Mouse (Mus musculus): ENCODE measurements around the gene Vwa8.
A peak's percentile ranks its signal among the peaks of the same experiment; 100 is the strongest.

Vwa8 gene

GRCm38 (mm10) chr14:78848941-78849911 lies at the start of gene Vwa8:
Gene Vwa8, plus strand, starts transcription at chr14:78849052.
- DNase-seq (ENCODE audit: low spot score in 2 of 2) = peak; percentile 52 to 56

GRCm38 (mm10) chr14:78802378-78802777 lies 46.5 kb upstream of the Vwa8 start:
- DNase-seq (ENCODE audit: low spot score in 2 of 2) = no peak

GRCm38 (mm10) chr14:78803924-78804323 lies 44.9 kb upstream of the Vwa8 start:
- no peak for DNase-seq (ENCODE audit: low spot score in 2 of 2)

DNA sequence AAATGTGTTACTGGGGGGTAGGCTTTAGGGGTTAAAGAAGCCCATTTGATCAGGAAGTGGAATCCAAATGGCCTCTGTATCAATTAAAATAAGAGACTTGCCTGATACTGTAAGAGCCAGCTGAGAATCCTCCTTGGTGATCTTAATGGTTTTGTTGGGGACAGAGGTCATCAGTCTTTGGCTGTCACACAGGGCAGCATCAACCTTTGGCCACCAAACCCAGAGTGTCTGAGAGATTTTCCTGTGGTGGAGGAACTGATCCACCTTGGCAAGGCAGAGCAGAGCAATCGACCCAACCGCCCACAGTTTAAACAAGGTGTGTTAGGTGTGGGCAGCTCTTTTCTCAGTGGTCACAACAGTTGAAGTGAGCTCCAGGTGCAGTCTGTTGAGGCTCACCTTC lies 36.0 kb upstream of the Vwa8 start:
- no peak for DNase-seq (ENCODE audit: low spot score in 2 of 2)

GRCm38 (mm10) chr14:78816411-78816810 lies 32.4 kb upstream of the Vwa8 start:
- no peak for DNase-seq (ENCODE audit: low spot score in 2 of 2)

GRCm38 (mm10) chr14:78817651-78818050 lies 31.2 kb upstream of the Vwa8 start:
- no peak for DNase-seq (ENCODE audit: low spot score in 2 of 2)

GRCm38 (mm10) chr14:78818406-78818805 lies 30.4 kb upstream of the Vwa8 start:
- no peak for DNase-seq (ENCODE audit: low spot score in 2 of 2)

DNA sequence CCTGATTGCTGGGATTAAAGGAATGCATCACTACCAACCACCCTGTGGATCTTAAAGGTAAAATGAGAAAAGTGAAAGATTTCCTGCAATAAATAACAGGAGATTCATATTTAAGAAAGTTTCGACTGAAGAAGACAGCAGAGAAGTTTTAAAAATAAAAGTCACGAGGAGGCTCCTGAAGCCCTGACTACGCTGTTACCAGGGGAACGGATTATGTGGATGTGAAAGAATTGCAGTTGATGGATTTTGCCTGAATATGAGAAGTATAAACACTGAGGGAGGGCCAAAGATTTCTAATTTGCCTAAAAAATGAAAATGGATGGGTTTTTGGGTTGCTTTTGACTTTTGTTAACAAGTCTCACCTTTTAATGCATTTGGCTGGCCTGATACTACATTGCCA lies 24.8 kb upstream of the Vwa8 start:
- no peak for DNase-seq (ENCODE audit: low spot score in 2 of 2)

- DNase-seq (ENCODE audit: low spot score in 2 of 2) = no peak
Observed at GRCm38 (mm10) chr14:78824507-78824906, 24.3 kb upstream of the Vwa8 start.

- DNase-seq (ENCODE audit: low spot score in 2 of 2) = no peak
Observed at GRCm38 (mm10) chr14:78831158-78831557, 17.7 kb upstream of the Vwa8 start.

DNA sequence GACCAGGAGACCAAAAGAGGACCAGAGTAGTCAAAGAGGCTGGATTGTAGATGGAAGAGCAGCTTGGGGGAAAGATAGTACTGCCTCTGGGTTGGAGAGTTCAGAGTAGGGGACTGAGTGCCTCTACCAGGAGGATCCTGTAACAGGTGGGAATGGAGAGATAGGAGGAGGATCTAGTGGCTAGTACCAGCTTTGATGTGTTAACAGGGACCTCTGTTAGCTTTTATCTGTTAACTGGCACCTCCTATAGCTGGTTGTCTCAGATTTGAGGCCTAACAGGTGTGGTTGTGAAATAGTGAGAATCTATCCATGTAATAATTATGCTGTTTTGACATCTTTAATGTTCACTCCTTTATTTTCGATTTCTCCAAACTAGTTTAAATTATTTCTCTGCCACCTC lies 904 bp upstream of the Vwa8 start:
- DNase-seq (ENCODE audit: low spot score in 2 of 2) = no peak

GRCm38 (mm10) chr14:78848477-78848876 lies 375 bp upstream of the Vwa8 start:
- no peak for DNase-seq (ENCODE audit: low spot score in 2 of 2)

DNA sequence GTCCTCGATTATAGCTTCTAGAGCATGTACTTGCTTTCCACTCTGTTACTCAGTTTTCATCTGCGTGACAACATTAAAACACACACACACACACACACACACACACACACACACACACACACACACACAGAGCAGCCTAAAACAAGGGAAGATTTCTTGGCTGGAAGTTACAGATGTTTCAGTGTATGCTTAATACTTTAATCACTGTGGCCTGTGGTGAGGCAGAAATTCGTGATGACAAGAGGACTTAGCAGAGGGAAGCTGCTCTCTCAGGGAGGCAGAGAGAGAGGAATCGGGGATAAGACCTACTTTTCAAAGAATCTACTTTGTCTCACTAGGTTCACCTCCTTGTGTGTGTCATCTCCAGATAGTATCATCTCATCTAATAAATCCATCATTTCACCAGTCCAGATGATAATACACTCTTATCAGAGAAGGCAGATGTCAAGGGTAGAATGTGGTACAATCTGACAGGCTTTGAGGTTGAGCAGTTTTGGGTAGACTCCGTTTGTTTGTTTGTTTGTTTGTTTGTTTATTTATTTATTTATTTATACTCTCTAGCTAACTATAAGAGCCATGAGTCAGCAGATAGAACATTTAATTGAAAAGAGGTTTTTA lies 1.2 kb downstream of the Vwa8 start:
- no peak for DNase-seq (ENCODE audit: low spot score in 2 of 2)

- DNase-seq (ENCODE audit: low spot score in 2 of 2) = no peak
Observed at GRCm38 (mm10) chr14:78850666-78851065, 1.8 kb downstream of the Vwa8 start.

DNA sequence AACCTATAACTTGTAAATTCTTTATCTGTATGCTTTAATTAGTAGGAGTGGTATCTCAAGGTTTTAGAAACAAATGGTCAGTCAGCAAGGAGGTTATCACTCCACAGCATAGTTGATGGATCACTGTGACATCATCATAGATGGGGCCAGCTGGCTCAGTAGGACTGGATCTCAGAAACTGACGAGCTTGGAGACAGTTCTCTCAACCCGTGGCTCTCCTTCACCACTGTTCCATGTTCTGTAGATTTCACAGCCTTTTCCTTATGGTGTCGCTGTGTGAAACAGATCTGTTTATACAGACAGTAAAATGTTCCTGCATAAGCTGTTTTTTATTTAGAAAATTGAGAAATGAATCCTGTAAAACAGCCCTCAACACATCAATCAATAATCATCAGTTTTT lies 2.5 kb downstream of the Vwa8 start:
- DNase-seq (ENCODE audit: low spot score in 2 of 2) = no peak

DNA sequence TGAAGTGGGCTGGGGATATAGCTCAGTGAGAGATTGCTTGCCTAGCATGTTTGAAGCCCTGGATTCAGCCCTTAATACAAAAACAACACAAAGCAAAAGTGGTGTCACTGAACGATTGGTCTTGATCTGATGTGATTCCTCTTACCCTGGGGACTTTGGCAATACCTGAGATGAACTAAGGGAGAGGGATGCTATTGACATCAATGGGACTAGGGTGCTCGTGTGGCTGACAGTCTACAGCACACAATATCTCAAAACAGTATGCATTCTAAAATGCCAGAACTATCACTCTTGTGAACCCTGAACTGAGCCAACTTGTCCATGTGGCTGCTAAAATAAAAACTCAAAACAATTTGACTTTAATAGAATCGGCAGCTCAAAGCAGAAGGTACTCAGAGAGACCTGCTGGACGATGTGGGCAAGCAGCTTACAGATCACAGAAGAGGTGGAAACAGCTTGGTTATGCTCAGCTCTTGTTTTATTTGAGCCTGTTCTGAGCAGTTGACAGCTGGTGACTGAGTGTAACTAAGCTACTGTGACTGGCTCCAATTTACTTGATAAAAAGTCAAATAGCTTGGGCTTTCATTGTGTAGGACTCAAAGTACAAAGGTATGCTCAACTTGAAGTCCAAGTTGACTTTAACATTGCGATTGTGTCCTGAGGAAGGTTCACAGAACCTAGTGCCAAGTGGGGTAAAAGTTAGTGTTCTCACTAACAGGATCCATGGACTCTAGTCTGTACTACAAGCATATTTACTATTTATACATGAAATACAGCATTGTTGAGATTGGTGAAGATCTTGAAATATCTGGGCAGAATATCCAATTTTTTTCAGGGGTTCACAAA lies 3.8 kb downstream of the Vwa8 start:
- DNase-seq (ENCODE audit: low spot score in 2 of 2) = no peak

DNA sequence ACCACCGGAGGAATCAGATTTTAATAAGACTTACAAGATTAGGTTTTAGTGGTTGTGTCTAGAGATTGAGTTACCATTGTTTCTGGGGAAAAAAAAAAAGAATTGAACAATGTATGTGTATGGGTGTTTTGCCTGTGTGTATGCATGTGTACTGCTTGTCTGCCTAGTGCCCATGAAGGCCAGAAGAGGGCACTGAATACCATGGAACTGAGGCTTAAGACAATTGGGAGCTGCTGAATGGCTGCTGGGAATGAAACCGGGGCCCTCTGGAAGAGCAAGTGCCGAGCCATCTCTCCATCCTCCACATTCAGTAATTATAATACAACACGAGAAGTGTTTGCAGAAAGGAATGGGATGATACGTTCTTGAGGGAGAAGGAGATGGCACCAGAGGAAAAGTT lies 12.3 kb downstream of the Vwa8 start:
- no peak for DNase-seq (ENCODE audit: low spot score in 2 of 2)

DNA sequence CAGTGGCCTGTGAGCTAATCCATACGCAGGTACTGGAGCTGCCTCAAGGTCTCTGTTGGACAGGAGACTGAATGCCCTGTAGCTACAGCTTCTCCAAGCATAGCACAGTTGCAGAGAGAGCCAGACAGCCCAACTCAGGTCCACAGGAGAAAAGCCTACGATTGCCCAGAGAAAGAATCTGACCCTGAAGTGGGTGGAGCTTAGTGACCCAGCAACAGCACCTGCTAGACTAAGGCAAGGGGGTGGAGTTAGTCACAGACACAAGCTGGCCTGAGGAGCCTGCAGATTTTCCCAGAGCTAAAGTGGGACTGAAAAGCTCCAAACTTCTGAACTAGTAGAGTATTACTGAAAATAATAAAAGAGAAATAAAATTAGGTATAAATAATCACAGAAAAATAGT lies 21.2 kb downstream of the Vwa8 start:
- DNase-seq (ENCODE audit: low spot score in 2 of 2) = no peak

DNA sequence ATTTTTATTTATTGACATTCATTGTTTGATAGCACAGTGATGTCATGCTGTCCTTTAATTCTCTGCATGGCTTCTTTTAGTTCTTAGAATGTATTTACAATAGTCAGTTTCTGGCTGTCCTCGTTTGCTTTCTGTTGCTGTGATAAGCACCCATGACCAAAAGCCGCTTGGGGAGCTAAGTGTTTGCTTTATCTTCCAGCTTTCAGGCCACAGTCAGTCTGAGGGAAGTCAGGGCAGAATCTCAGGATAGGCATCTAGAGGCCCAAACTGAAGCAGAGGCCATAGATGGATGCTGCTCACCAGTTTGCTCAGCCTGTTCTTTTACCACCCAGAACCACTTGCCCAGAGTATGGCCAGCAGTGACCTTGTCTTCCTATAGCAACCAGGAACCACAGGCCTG lies 28.3 kb downstream of the Vwa8 start:
- no peak for DNase-seq (ENCODE audit: low spot score in 2 of 2)

GRCm38 (mm10) chr14:78878402-78879045 lies 29.7 kb downstream of the Vwa8 start:
- DNase-seq (ENCODE audit: low spot score in 2 of 2) = no peak

- no peak for DNase-seq (ENCODE audit: low spot score in 2 of 2)
Observed at GRCm38 (mm10) chr14:78880879-78881278, 32.0 kb downstream of the Vwa8 start.

DNA sequence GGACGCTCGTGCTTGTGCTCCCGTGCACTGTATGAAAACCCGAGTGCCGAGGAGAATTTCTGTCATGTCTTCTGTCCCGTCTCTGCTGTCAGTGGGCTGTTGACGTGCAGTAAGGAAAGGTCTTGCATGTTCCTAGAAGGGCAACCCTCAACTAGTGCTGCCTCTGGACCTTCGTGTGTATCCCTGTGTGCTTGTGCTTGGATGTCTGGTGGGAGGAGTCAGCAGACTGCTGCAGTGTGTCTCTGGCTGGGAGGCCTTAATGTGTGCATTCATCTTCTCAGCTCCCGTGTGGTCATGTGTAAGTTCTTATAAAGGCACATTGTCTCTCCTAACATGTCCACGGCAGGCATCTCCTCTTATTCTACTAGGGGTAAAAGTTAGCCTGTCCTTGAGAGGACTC lies 32.7 kb downstream of the Vwa8 start:
- DNase-seq (ENCODE audit: low spot score in 2 of 2) = no peak
